Mouse (Mus musculus): ENCODE results near the gene Myo18b. TPM values are rescaled to one million over a fixed set of nuclear protein-coding genes. Genes with fewer than 3 reads are reported as not detected.

The Myo18b gene
- 0.39 and 0.41 TPM in 2 replicates for polyA plus RNA-seq (2015; fragmentation: Nextera tagmentation; extraction: Ambion mirVana)

DNA sequence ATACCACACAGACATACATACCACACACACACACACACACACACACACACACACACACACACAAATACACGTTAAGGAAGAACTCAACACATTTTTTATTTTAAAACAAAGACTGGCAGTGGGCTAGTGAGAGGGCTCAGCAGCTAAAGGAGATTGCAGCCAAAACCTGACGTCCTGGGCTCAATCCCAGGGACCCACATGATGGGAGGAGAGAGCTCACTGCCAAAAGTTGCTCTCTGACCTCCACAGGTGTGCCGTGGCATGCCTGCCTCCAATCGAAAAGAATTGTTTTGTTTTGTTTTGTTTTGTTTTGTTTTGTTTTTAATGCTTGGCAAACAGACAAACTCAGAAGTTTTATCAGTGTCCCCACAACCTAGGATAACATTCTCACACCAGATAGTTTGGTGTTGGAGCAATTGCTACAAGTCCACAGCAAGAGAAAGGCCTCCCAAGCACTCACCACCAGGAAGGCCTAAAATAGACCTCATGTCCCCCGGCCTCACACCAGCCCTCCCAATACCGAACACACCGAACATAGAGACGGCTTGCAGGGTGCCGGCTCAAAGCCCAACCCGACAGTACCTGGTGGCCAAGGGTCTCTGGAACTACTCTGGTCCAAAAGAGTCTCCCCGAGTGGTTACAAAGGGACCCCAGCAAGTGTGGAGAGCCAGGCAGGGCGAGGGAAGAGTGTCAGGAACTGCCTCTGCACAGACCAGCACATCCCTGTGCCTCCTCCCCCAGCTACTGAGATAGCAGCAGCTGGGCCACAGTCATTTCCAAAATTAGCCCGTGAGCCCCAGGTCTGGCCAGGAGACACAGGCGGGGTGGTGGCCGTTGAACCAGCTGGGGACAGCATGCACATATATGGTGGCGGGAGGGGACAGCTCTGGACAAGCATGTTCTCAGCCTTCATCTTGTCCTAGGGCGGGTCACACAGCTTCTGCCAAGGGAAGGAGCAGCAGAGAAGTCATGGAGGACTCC lies at the start of gene Myo18b:
Myo18b (minus strand) TSS at position 689 of the 981 bp plus-strand sequence.
- no peak for ATAC-seq (ENCODE audit: low FRiP score, low TSS enrichment)
- 73% methylated on average over 16 of the region's 17 CpGs for WGBS
- Histone ChIP-seq H3K4me1 (ENCODE audit: insufficient read depth, low read length) (no peaks in the 10 kb centered on the region), H3K4me2 (replicated peaks; ENCODE audit: low read depth, low read length) (no peak within 1 kb of the TSS), H3K27me3 (ENCODE audit: insufficient read depth, low read length) (no peaks in the 10 kb centered on the region), H3K36me3 (ENCODE audit: insufficient read depth, low read length) (no peaks in the 10 kb centered on the region), H3K9ac (replicated peaks; ENCODE audit: low read length) (no peak within 1 kb of the TSS), H3K9me3 (ENCODE audit: low read length) (no peaks in the 10 kb centered on the region), H3K4me3 (ENCODE audit: low read length) (no peak within 1 kb of the TSS), H3K27ac (ENCODE audit: low read length) (no peak within 1 kb of the TSS)

DNA sequence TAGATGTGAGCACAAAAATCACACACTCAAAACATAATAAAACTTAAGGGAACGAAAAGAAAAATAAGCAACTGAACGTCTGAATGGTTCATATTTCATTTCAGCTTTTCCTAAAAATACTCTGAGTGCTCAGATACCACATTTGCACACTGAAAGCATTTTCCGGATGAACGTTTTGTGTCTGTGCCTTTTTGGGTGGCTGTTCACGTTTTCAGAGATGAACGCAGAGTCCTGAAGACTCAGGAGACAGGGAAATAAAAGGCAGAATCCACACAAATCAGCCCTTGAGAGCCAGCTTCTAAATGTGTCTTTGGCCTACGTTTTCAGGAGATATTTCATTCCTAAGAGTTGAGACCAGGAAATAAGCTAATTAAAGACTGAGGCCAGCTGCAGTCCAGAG lies 49.8 kb upstream of the Myo18b start:
- H3K9me3 ChIP-seq (ENCODE audit: low read length) = no peaks in the 10 kb centered on the region
- H3K9ac ChIP-seq (replicated peaks; ENCODE audit: low read length) = no peak overlapping the region
- H3K4me2 ChIP-seq (replicated peaks; ENCODE audit: low read depth, low read length) = no peak overlapping the region
- H3K4me1 ChIP-seq (ENCODE audit: insufficient read depth, low read length) = peaks cover 4% of the 10 kb centered on the region; the same call in 1 of the 2 replicates
- peaks cover 3% of the 10 kb centered on the region; the same call in 1 of the 2 replicates for H3K36me3 ChIP-seq (ENCODE audit: insufficient read depth, low read length)
- WGBS = 45% methylated on average over 7 of the region's 7 CpGs
- H3K27me3 ChIP-seq (ENCODE audit: insufficient read depth, low read length) = no peaks in the 10 kb centered on the region
- no peak overlapping the region for H3K27ac ChIP-seq (ENCODE audit: low read length)
- H3K4me3 ChIP-seq (ENCODE audit: low read length) = no peak overlapping the region
- ATAC-seq (ENCODE audit: low FRiP score, low TSS enrichment) = no peak

DNA sequence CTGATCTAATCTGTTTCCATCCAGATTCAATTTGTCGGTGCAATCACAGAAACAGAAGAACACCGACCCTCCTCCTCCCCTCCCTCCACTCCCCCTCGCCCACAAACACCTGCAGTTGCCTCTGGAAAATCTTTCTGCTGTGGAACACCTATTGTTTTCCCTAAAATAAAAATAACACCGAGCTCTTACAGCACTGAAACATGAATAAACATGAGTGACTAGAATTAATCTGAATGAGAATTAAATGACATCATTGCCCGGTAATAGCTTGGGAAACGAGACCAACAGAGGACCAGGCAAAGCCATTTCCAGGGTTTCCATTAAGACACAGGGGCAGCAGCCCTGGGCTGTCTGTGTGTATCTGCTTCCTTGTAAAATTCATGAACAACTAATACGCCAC lies 46.1 kb upstream of the Myo18b start:
- no peaks in the 10 kb centered on the region for H3K9me3 ChIP-seq (ENCODE audit: low read length)
- no peak overlapping the region for H3K4me2 ChIP-seq (replicated peaks; ENCODE audit: low read depth, low read length)
- H3K27ac ChIP-seq (ENCODE audit: low read length) = no peak overlapping the region
- H3K9ac ChIP-seq (replicated peaks; ENCODE audit: low read length) = no peak overlapping the region
- peaks cover 3% of the 10 kb centered on the region; the same call in 1 of the 2 replicates for H3K36me3 ChIP-seq (ENCODE audit: insufficient read depth, low read length)
- H3K4me3 ChIP-seq (ENCODE audit: low read length) = no peak overlapping the region
- no peak for ATAC-seq (ENCODE audit: low FRiP score, low TSS enrichment)
- no peaks in the 10 kb centered on the region for H3K27me3 ChIP-seq (ENCODE audit: insufficient read depth, low read length)
- 51% methylated on average over 7 of the region's 7 CpGs for WGBS
- H3K4me1 ChIP-seq (ENCODE audit: insufficient read depth, low read length) = peaks cover 4% of the 10 kb centered on the region; the same call in 1 of the 2 replicates

DNA sequence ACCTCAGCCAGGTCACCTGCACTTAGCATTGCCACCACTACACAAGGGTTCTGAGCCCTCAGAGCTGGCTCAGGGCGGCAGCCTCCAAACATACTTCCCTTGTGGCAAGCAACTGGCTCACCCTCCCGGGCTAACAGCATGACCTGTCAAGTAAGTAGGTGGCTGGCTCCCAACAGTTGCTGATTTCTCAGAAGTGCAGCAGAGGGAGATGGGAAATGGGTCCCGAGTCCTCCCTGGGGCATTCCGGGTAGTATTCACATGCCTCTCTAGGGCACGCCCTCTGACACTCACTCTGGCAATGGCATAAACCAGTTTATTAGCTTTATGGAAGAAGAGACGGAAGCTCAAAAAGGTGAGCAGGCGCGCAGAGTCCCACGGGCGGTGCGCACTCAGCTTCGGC lies 44.8 kb upstream of the Myo18b start:
- H3K4me3 ChIP-seq (ENCODE audit: low read length) = no peak overlapping the region
- no peak for ATAC-seq (ENCODE audit: low FRiP score, low TSS enrichment)
- H3K9me3 ChIP-seq (ENCODE audit: low read length) = no peaks in the 10 kb centered on the region
- H3K9ac ChIP-seq (replicated peaks; ENCODE audit: low read length) = no peak overlapping the region
- peaks cover 3% of the 10 kb centered on the region; the same call in 1 of the 2 replicates for H3K36me3 ChIP-seq (ENCODE audit: insufficient read depth, low read length)
- H3K27ac ChIP-seq (ENCODE audit: low read length) = no peak overlapping the region
- no peak overlapping the region for H3K4me2 ChIP-seq (replicated peaks; ENCODE audit: low read depth, low read length)
- H3K4me1 ChIP-seq (ENCODE audit: insufficient read depth, low read length) = peaks cover 4% of the 10 kb centered on the region; the same call in 1 of the 2 replicates
- H3K27me3 ChIP-seq (ENCODE audit: insufficient read depth, low read length) = no peaks in the 10 kb centered on the region
- 90% methylated on average over 12 of the region's 12 CpGs for WGBS

DNA sequence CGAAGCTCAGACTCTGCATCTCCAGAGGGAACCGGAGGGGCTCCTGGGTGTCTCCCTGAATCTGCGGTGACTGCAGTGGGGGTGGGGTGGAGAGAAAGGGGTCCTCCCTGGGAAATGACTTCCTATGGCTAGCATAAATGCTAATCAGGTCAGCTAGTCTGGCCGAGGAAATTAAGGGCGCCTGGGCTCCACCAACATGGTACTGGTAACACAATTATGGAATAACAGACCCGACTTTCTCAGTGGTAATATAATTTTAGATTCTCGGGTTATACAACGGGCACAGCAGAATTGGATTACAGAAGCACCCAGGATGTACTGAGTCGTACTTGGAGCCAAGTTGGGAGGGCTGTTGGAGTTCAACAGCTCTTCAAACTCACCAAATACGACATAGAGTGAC lies 40.5 kb upstream of the Myo18b start:
- H3K9ac ChIP-seq (replicated peaks; ENCODE audit: low read length) = no peak overlapping the region
- no peak overlapping the region for H3K4me2 ChIP-seq (replicated peaks; ENCODE audit: low read depth, low read length)
- 0 out of 2 replicates have a peak, but pooled peaks cover 3% of the 10 kb centered on the region for H3K4me1 ChIP-seq (ENCODE audit: insufficient read depth, low read length)
- H3K9me3 ChIP-seq (ENCODE audit: low read length) = no peaks in the 10 kb centered on the region
- no peak for ATAC-seq (ENCODE audit: low FRiP score, low TSS enrichment)
- no peaks in the 10 kb centered on the region for H3K27me3 ChIP-seq (ENCODE audit: insufficient read depth, low read length)
- no peaks in the 10 kb centered on the region for H3K36me3 ChIP-seq (ENCODE audit: insufficient read depth, low read length)
- H3K4me3 ChIP-seq (ENCODE audit: low read length) = no peak overlapping the region
- no peak overlapping the region for H3K27ac ChIP-seq (ENCODE audit: low read length)
- 74% methylated on average over 10 of the region's 10 CpGs for WGBS

DNA sequence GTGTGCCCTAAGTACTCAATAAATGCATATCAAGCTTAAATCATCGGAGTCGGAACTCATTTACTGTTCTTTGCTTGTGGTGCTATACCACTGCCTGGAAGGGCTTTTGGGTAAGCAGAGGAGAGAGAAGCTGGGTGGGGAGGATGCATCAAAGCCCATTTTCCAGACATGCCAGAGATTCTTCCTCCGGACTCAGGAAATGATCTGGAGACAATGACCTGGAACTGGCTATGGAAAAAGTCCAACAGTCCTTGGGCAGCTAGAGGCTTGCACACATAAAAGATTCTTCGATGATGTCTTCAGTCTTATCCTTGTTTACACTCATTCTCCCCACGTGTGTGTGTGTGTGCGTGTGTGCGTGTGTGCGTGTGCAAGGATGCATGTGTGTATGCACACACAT lies 39.3 kb upstream of the Myo18b start:
- Histone ChIP-seq H3K4me1 (ENCODE audit: insufficient read depth, low read length) (0 out of 2 replicates have a peak, but pooled peaks cover 3% of the 10 kb centered on the region), H3K27ac (ENCODE audit: low read length) (no peak overlapping the region)

DNA sequence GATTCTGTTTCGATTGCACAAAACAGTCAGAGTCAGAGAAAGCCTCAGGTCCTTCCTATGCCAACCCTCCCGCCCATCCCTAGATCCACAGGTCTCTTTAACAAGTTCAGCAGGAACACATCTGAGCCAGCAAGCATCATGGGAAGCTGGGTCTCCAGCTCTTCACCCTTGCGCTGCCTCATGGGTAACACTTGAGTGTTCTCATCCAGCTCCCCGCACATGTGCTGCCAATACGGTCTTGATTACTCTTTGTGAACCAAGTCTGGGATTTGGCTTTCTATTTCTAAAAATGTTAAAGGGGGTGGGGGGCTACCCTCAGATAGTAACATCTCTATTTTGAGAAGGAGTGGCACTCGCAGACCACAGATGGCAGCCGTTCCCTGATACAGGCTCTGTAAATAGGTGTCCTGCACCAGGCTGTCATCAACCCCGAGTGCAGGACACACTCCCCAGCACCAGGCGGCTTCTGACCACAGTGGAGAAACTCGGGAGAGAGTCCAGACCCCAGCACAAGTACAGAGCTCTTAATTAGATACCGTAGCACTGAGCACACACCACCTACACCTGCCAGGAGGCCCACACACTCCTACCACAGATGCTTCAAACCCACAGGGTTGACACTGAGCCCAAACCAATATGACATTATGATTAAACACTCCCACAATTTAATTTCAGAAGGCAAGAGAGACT lies 36.9 kb upstream of the Myo18b start:
- H3K4me2 ChIP-seq (replicated peaks; ENCODE audit: low read depth, low read length) = no peak overlapping the region
- no peaks in the 10 kb centered on the region for H3K27me3 ChIP-seq (ENCODE audit: insufficient read depth, low read length)
- 81% methylated on average over 11 of the region's 11 CpGs for WGBS
- H3K9ac ChIP-seq (replicated peaks; ENCODE audit: low read length) = no peak overlapping the region
- no peaks in the 10 kb centered on the region for H3K9me3 ChIP-seq (ENCODE audit: low read length)
- 0 out of 2 replicates have a peak, but pooled peaks have one; percentile 25 for ATAC-seq (ENCODE audit: low FRiP score, low TSS enrichment)
- H3K4me1 ChIP-seq (ENCODE audit: insufficient read depth, low read length) = peaks cover 11% of the 10 kb centered on the region; the same call in 1 of the 2 replicates
- H3K4me3 ChIP-seq (ENCODE audit: low read length) = no peak overlapping the region
- no peak overlapping the region for H3K27ac ChIP-seq (ENCODE audit: low read length)
- H3K36me3 ChIP-seq (ENCODE audit: insufficient read depth, low read length) = peaks cover 2% of the 10 kb centered on the region; the same call in 1 of the 2 replicates

More for the DNA sequence above, 39.3 kb upstream of the Myo18b start:
- 83% methylated on average over 8 of the region's 8 CpGs for WGBS
- H3K4me2 ChIP-seq (replicated peaks; ENCODE audit: low read depth, low read length) = no peak overlapping the region
- H3K9me3 ChIP-seq (ENCODE audit: low read length) = no peaks in the 10 kb centered on the region
- H3K36me3 ChIP-seq (ENCODE audit: insufficient read depth, low read length) = no peaks in the 10 kb centered on the region
- no peak overlapping the region for H3K4me3 ChIP-seq (ENCODE audit: low read length)
- H3K27me3 ChIP-seq (ENCODE audit: insufficient read depth, low read length) = no peaks in the 10 kb centered on the region
- H3K9ac ChIP-seq (replicated peaks; ENCODE audit: low read length) = no peak overlapping the region
- ATAC-seq (ENCODE audit: low FRiP score, low TSS enrichment) = no peak

DNA sequence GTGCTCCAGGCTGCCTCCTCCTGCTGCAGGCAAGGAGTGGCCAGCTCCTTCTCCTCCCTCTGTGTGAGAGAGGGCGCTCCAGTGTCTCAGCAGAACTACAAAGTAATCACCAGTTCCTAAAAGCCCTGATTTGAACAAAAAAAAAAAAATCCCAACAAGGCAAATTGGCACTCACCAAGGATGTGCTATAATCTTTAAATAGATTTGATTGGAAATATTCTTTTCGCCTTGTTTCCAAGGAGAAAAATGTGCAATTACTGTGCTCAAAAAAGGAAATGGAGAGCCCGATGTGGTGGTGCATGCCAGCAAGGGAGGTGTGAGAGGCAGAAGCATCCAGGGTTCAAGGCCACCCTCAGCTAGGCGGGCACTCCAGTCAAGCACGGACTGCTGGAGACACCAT lies 35.7 kb upstream of the Myo18b start:
- H3K36me3 ChIP-seq (ENCODE audit: insufficient read depth, low read length) = peaks cover 2% of the 10 kb centered on the region; the same call in 1 of the 2 replicates
- H3K9me3 ChIP-seq (ENCODE audit: low read length) = no peaks in the 10 kb centered on the region
- H3K4me3 ChIP-seq (ENCODE audit: low read length) = no peak overlapping the region
- no peak for ATAC-seq (ENCODE audit: low FRiP score, low TSS enrichment)
- 81% methylated on average over 5 of the region's 5 CpGs for WGBS
- H3K27ac ChIP-seq (ENCODE audit: low read length) = no peak overlapping the region
- H3K4me1 ChIP-seq (ENCODE audit: insufficient read depth, low read length) = peaks cover 11% of the 10 kb centered on the region; the same call in 1 of the 2 replicates
- H3K4me2 ChIP-seq (replicated peaks; ENCODE audit: low read depth, low read length) = no peak overlapping the region
- H3K27me3 ChIP-seq (ENCODE audit: insufficient read depth, low read length) = no peaks in the 10 kb centered on the region
- H3K9ac ChIP-seq (replicated peaks; ENCODE audit: low read length) = no peak overlapping the region

DNA sequence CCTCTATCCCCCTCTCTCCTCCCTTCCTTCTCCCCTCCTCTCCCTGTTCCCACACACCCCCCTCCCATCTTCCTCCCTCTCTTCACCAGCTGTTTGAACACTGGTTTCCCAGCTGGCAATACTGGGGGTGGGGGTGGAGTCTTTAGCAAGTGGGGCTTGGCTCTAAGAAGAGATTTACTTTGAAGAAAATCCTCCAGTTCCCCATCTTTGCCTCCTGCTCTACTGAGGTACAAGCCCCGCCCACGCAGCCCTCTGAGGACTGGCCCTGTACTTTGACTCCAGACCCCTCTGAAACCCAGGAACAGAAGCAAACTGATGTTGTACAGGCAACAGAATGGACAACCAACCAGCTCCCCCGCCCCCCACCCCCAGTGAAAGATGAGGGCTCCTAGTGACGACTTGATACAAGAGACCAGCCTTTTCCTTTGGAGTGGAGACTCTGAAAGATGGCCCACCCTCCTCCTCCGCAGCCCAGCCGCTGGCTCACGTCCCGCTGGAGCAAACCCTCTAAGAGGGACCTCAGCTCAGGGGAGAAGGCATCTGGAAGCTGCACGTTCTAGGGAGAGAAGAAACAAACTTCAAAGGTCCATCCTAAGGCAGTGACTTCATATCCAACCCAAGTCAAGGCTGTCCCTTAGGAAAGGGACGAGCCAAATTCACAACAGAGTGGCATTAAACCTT lies 32.2 kb upstream of the Myo18b start:
- peaks cover 2% of the 10 kb centered on the region; the same call in 1 of the 2 replicates for H3K36me3 ChIP-seq (ENCODE audit: insufficient read depth, low read length)
- H3K9me3 ChIP-seq (ENCODE audit: low read length) = no peaks in the 10 kb centered on the region
- peak overlapping the region; percentile 7; the same call in 1 of the 2 replicates for H3K27ac ChIP-seq (ENCODE audit: low read length)
- ATAC-seq (ENCODE audit: low FRiP score, low TSS enrichment) = peak; percentile 68; the same call in 1 of the 2 replicates
- peaks cover 8% of the 10 kb centered on the region; the same call in 1 of the 2 replicates for H3K4me1 ChIP-seq (ENCODE audit: insufficient read depth, low read length)
- no peak overlapping the region for H3K4me3 ChIP-seq (ENCODE audit: low read length)
- H3K27me3 ChIP-seq (ENCODE audit: insufficient read depth, low read length) = no peaks in the 10 kb centered on the region
- WGBS = 29% methylated on average over 10 of the region's 10 CpGs
- H3K9ac ChIP-seq (replicated peaks; ENCODE audit: low read length) = no peak overlapping the region
- no peak overlapping the region for H3K4me2 ChIP-seq (replicated peaks; ENCODE audit: low read depth, low read length)
